Mouse (Mus musculus): ENCODE data around the gene Araf. TPM values are rescaled to one million over a fixed set of nuclear protein-coding genes. Genes with fewer than 3 reads are reported as not detected.

Gene Araf
- total and polyA plus RNA-seq, 3 experiments = 52.8 to 72.2 (median 60.6) TPM

GRCm38 (mm10) chrX:20869203-20869602 is 71.6 kb downstream of the Araf start:
- TF ChIP-seq TCF12 (IDR thresholded peaks at IDR 0.05; ENCODE audit: low read depth, low read length) (no peak), GABPA (IDR thresholded peaks at IDR 0.05; ENCODE audit: insufficient replicate concordance, low read depth, low read length) (no peak), MAZ (IDR thresholded peaks at IDR 0.05; ENCODE audit: low read depth, low read length) (no peak), PAX5 (IDR thresholded peaks at IDR 0.05; ENCODE audit: low read length) (no peak), MEF2A (IDR thresholded peaks at IDR 0.05; ENCODE audit: borderline replicate concordance, low read depth, low read length) (no peak), MXI1 (IDR thresholded peaks at IDR 0.05; ENCODE audit: low read depth, low read length) (no peak), BHLHE40 (IDR thresholded peaks at IDR 0.05; ENCODE audit: low read depth, low read length) (no peak), USF2 (conservative IDR thresholded peaks at IDR 0.05; ENCODE audit: low read depth, low read length) (no peak)
- H3K4me1 ChIP-seq (ENCODE audit: control insufficient read depth in 1 of 2, insufficient read depth in 2 of 2) = no peaks in the 10 kb centered on the region
- dilution Hi-C loops (cut with MboI; ENCODE audit: extremely low pct_ligation_motif_present, extremely low pct_unique_long_range_greater_than_20kb, low sequenced_read_pairs) (no loop called here), in situ Hi-C loops (cut with MboI; ENCODE audit: low pct_ligation_motif_present, low pct_unique_long_range_greater_than_20kb, low sequenced_read_pairs) (no loop called here)
- H3K27me3 ChIP-seq (replicated peaks) = no peaks in the 10 kb centered on the region
- H3K4me3 ChIP-seq (replicated peaks in 1 of 3; ENCODE audit: low read depth in 2 of 3, low read length in 2 of 3, poor library complexity in 1 of 3) = no peak overlapping the region
- no peaks in the 10 kb centered on the region for H3K9me3 ChIP-seq (replicated peaks; ENCODE audit: low read length)
- DNase-seq (ENCODE audit: extremely low read depth) = no peak
- H3K36me3 ChIP-seq (replicated peaks in 1 of 2; ENCODE audit: control insufficient read depth in 1 of 2, insufficient read depth in 1 of 2, low read length in 1 of 2) = peaks cover 0 to 2% of the 10 kb centered on the region in 2 experiments
- no peak overlapping the region for H3K9ac ChIP-seq (ENCODE audit: insufficient read depth, low read depth)
- no peak overlapping the region for H3K4me2 ChIP-seq (ENCODE audit: insufficient read depth, low read depth, poor library complexity, severe bottlenecking)
- H3K79me2 ChIP-seq (replicated peaks; ENCODE audit: control insufficient read depth, extremely low read depth, insufficient read depth, poor library complexity, severe bottlenecking) = no peaks in the 10 kb centered on the region
- no peak overlapping the region for H3K27ac ChIP-seq (ENCODE audit: insufficient read depth, low read depth)

GRCm38 (mm10) chrX:20869962-20870513 is 72.4 kb downstream of the Araf start, which contains the start of gene Timp1:
Timp1 (plus strand) TSS chrX:20870166.
- H3K9ac ChIP-seq (ENCODE audit: insufficient read depth, low read depth) = no peak within 1 kb of the TSS
- in situ Hi-C loops (cut with MboI; ENCODE audit: low pct_ligation_motif_present, low pct_unique_long_range_greater_than_20kb, low sequenced_read_pairs) = no loop called here
- no peaks in the 10 kb centered on the region for H3K79me2 ChIP-seq (replicated peaks; ENCODE audit: control insufficient read depth, extremely low read depth, insufficient read depth, poor library complexity, severe bottlenecking)
- TF ChIP-seq MAX (IDR thresholded peaks at IDR 0.05; ENCODE audit: low read length) = no peak
- TF ChIP-seq GABPA (IDR thresholded peaks at IDR 0.05; ENCODE audit: insufficient replicate concordance, low read depth, low read length) = no peak
- no peak for TF ChIP-seq MAFK (IDR thresholded peaks at IDR 0.05; ENCODE audit: insufficient replicate concordance, low read length)
- TF ChIP-seq BHLHE40 (IDR thresholded peaks at IDR 0.05; ENCODE audit: low read depth, low read length) = no peak
- no peak for TF ChIP-seq ZC3H11A (IDR thresholded peaks at IDR 0.05; ENCODE audit: low read depth, low read length)
- no peak for TF ChIP-seq KAT2A (IDR thresholded peaks at IDR 0.05; ENCODE audit: insufficient replicate concordance, low read length)
- no peaks in the 10 kb centered on the region for H3K9me3 ChIP-seq (replicated peaks; ENCODE audit: low read length)
- no peaks in the 10 kb centered on the region for H3K4me1 ChIP-seq (ENCODE audit: control insufficient read depth in 1 of 2, insufficient read depth in 2 of 2)
- H3K27me3 ChIP-seq (replicated peaks) = no peaks in the 10 kb centered on the region
- dilution Hi-C loops (cut with MboI; ENCODE audit: extremely low pct_ligation_motif_present, extremely low pct_unique_long_range_greater_than_20kb, low sequenced_read_pairs) = no loop called here
- DNase-seq (ENCODE audit: extremely low read depth) = no peak
- no peak within 1 kb of the TSS for H3K4me2 ChIP-seq (ENCODE audit: insufficient read depth, low read depth, poor library complexity, severe bottlenecking)
- H3K36me3 ChIP-seq (replicated peaks in 1 of 2; ENCODE audit: control insufficient read depth in 1 of 2, insufficient read depth in 1 of 2, low read length in 1 of 2) = peaks cover 0 to 1% of the 10 kb centered on the region in 2 experiments
- no peak within 1 kb of the TSS for H3K4me3 ChIP-seq (replicated peaks in 1 of 3; ENCODE audit: low read depth in 2 of 3, low read length in 2 of 3, poor library complexity in 1 of 3)
- H3K27ac ChIP-seq (ENCODE audit: insufficient read depth, low read depth) = no peak within 1 kb of the TSS

Measured in CH12.LX (cell line).